Mouse (Mus musculus): ENCODE measurements around the gene Tph2. TPM values are rescaled to one million over a fixed set of nuclear protein-coding genes. Genes with fewer than 3 reads are reported as not detected.

The Tph2 gene
- polyA plus RNA-seq, 1 experiment from 2014 or later: 0.17 TPM

DNA sequence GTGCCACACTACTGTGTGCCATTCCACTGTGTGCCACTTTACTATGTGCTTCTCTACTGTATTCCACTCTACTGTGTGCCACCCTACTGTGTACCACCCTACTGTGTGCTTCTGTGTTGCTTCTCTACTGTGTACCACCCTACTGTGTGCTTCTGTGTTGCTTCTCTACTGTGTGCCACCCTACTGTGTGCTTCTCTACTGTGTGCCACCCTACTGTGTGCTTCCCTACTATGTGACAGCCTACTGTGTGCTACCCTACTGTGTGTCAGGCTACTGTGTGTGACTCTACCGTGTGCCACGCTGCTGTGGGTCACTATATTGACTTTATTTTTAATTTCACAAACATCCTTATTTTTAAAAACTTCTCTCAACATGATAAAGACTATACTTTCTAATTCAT is 136.3 kb downstream of the Tph2 start:
- WGBS: 93% methylated on average over 2 of the region's 2 CpGs
- DNase-seq (ENCODE audit: low spot score): no peak
- H3K4me1 ChIP-seq (replicated peaks): no peaks in the 10 kb centered on the region

DNA sequence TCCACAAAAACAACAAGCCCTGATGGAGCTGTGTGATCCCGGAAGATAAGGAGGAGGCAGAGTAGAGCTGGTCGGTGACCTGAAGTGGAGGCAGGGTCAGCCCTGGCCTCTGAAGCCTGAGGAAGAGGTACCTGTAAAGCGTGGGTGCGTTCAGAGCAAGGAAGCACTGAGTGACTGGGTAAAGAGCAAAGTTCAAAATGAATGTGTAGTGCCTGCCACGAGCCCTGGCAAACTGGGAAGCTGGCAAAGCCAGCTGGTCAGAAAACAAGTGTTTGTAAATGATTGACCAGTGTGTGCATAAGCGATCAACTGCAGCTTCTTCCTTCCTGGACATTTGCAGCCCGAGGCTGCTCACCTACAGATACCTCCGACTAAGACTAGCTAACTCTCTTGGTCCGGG is 149.1 kb downstream of the Tph2 start:
- H3K4me1 ChIP-seq (replicated peaks): no peaks in the 10 kb centered on the region
- WGBS: 91% methylated on average over 9 of the region's 9 CpGs
- H3K36me3 ChIP-seq: no peaks in the 10 kb centered on the region
- H3K27me3 ChIP-seq (ENCODE audit: insufficient read depth, poor library complexity, severe bottlenecking): no peaks in the 10 kb centered on the region
- H3K9me3 ChIP-seq: no peaks in the 10 kb centered on the region
- no peak overlapping the region for H3K27ac ChIP-seq
- DNase-seq (ENCODE audit: low spot score): no peak
- H3K4me3 ChIP-seq: no peak overlapping the region

More for the DNA sequence above, 136.3 kb downstream of the Tph2 start:
- Histone ChIP-seq H3K27me3 (ENCODE audit: insufficient read depth, poor library complexity, severe bottlenecking) (no peaks in the 10 kb centered on the region), H3K4me3 (no peak overlapping the region), H3K36me3 (no peaks in the 10 kb centered on the region), H3K27ac (no peak overlapping the region), H3K9me3 (no peaks in the 10 kb centered on the region)

Other genes with a start within 250 kb of the Tph2 start
- gene Tbc1d15, start 66.4 kb upstream of the Tph2 start, polyA plus RNA-seq (2016; fragmentation: Nextera tagmentation; extraction: Ambion mirVana): 39.0 and 50.0 TPM in 2 replicates
- gene Rab21, start 130.6 kb upstream of the Tph2 start, polyA plus RNA-seq (2016; fragmentation: Nextera tagmentation; extraction: Ambion mirVana): 3.4 and 3.8 TPM in 2 replicates
- 33.9 and 35.8 TPM in 2 replicates for gene Tmem19, start 177.5 kb upstream of the Tph2 start, polyA plus RNA-seq (2016; fragmentation: Nextera tagmentation; extraction: Ambion mirVana)
- 23.5 and 25.8 TPM in 2 replicates for gene Thap2, start 199.4 kb upstream of the Tph2 start, polyA plus RNA-seq (2016; fragmentation: Nextera tagmentation; extraction: Ambion mirVana)
- gene Zfc3h1, start 199.9 kb upstream of the Tph2 start, polyA plus RNA-seq (2016; fragmentation: Nextera tagmentation; extraction: Ambion mirVana): 13.3 and 19.3 TPM in 2 replicates

Measured in hindbrain, embryonic 10.5 days (tissue).